Comparison of ENCODE assay signal across 7 mouse cellular contexts in genomic region chr13:37541674-37542073, GRCm38 (mm10).
DNase-seq lines count a peak whose midpoint lies in the region; ATAC-seq and TF ChIP-seq lines count a peak whose summit lies in the region.

No protein-coding gene starts in this region.

- no peak overlapping the region for H3K9ac ChIP-seq in hindbrain, embryonic 15.5 days

- H3K4me1 ChIP-seq in E14TG2a.4 (replicated peaks; ENCODE audit: low read depth, low read length), result peaks cover 31% of the 10 kb centered on the region
- no peaks in the 10 kb centered on the region for H3K4me1 ChIP-seq in hindbrain, embryonic 15.5 days (replicated peaks)
- peaks cover 14% of the 10 kb centered on the region; the same call in 1 of the 2 replicates for H3K4me1 ChIP-seq in small intestine, adult 2 months (ENCODE audit: control insufficient read depth, insufficient read depth, insufficient read length, low read length)

- TF ChIP-seq POLR2A in small intestine, adult 2 months (IDR thresholded peaks at IDR 0.05; ENCODE audit: low read depth, low read length), result no peak

- peak; percentile 77 for DNase-seq in adrenal gland, postnatal 14 days
- peak; percentile 62 for DNase-seq in gastrocnemius, adult 18-20 months (ENCODE audit: low spot score)
- peak in 1 of 2 experiments; percentile 30 for DNase-seq in left cerebral cortex, adult 2 months (ENCODE audit: extremely low spot score in 1 of 2, low spot score in 2 of 2)

- H3K27ac ChIP-seq in hindbrain, embryonic 15.5 days (replicated peaks), result no peak overlapping the region
- no peak overlapping the region for H3K27ac ChIP-seq in left cerebral cortex, adult 2 months
- H3K27ac ChIP-seq in small intestine, adult 2 months (ENCODE audit: insufficient read depth, low read depth, low read length), result no peak overlapping the region

- peaks cover 31% of the 10 kb centered on the region for H3K27me3 ChIP-seq in E14TG2a.4 (ENCODE audit: insufficient read depth, low read length)
- H3K27me3 ChIP-seq in hindbrain, embryonic 15.5 days, result no peaks in the 10 kb centered on the region
- H3K27me3 ChIP-seq in small intestine, adult 2 months (ENCODE audit: control insufficient read depth, insufficient read depth, low read length), result no peaks in the 10 kb centered on the region

- peak overlapping the region; percentile 8; the same call in 1 of the 2 replicates for H3K4me2 ChIP-seq in hindbrain, embryonic 15.5 days

- H3K36me3 ChIP-seq in E14TG2a.4 (ENCODE audit: insufficient read depth, low read length), result no peaks in the 10 kb centered on the region
- H3K36me3 ChIP-seq in hindbrain, embryonic 15.5 days, result no peaks in the 10 kb centered on the region
- H3K36me3 ChIP-seq in small intestine, adult 2 months (ENCODE audit: control insufficient read depth, insufficient read depth, low read length), result no peaks in the 10 kb centered on the region

- TF ChIP-seq CTCF in E14TG2a.4 (conservative IDR thresholded peaks at IDR 0.05; ENCODE audit: low read length), result 0 out of 2 replicates have a peak, but pooled peaks have one; percentile 11
- peak; percentile 62 for TF ChIP-seq CTCF in left cerebral cortex, adult 2 months (IDR thresholded peaks at IDR 0.05)
- TF ChIP-seq CTCF in small intestine, adult 2 months (IDR thresholded peaks at IDR 0.05; ENCODE audit: extremely low read depth, insufficient read length, insufficient replicate concordance, low read depth, low read length), result peak; percentile 63; the same call in 1 of the 2 replicates

- ATAC-seq in hindbrain, embryonic 15.5 days (ENCODE audit: low FRiP score, low read depth), result peak; percentile 73; the same call in 1 of the 2 replicates
- peak; percentile 84 for ATAC-seq in megakaryocyte, adult 5-6 weeks (ENCODE audit: poor library complexity, severe bottlenecking)

- H3K4me3 ChIP-seq in E14TG2a.4 (replicated peaks; ENCODE audit: low read length), result no peak overlapping the region
- no peak overlapping the region for H3K4me3 ChIP-seq in hindbrain, embryonic 15.5 days
- H3K4me3 ChIP-seq in left cerebral cortex, adult 2 months, result no peak overlapping the region
- no peak overlapping the region for H3K4me3 ChIP-seq in small intestine, adult 2 months (ENCODE audit: low read depth, low read length)

- 8% methylated on average over 6 of the region's 6 CpGs for WGBS in hindbrain, embryonic 15.5 days
- WGBS in small intestine, adult 2 months, result 20% methylated on average over 6 of the region's 6 CpGs

- H3K9me3 ChIP-seq in E14TG2a.4 (ENCODE audit: low read length), result no peaks in the 10 kb centered on the region
- no peaks in the 10 kb centered on the region for H3K9me3 ChIP-seq in hindbrain, embryonic 15.5 days

- intact Hi-C loops in left cerebral cortex, adult 2 months (cut with DNase I), result loop anchor here (5.0 kb wide), 1 partner anchor 54 kb away; no protein-coding TSS in a partner anchor

Comparison
In these comparisons a context has a peak if more than half of its experiments do, and no peak if none do; other contexts are left out.
1. CTCF ChIP-seq: peak in every context shown above with its lines; median percentile 63 in small intestine, adult 2 months; 62 in left cerebral cortex, adult 2 months; 11 in E14TG2a.4.